Mouse (Mus musculus) olfactory bulb, adult 2 months (tissue): ENCODE measurements around the gene Tubgcp6.

Experiments used
- CTCF ChIP-seq: fragments of 200-500 bp; IDR thresholded peaks from 2 replicates; pipeline ENCODE4 v1.5.1; 2012; ENCODE audit warnings: low read depth, mild to moderate bottlenecking, low read length, moderate library complexity; ENCODE audit not compliant: insufficient read depth
- POLR2A ChIP-seq: fragments of 200-500 bp; IDR thresholded peaks from 2 replicates; pipeline ENCODE4 v1.6.1; 2012; ENCODE audit warnings: mild to moderate bottlenecking, low read depth, low read length, moderate library complexity; ENCODE audit not compliant: insufficient read depth

DNA sequence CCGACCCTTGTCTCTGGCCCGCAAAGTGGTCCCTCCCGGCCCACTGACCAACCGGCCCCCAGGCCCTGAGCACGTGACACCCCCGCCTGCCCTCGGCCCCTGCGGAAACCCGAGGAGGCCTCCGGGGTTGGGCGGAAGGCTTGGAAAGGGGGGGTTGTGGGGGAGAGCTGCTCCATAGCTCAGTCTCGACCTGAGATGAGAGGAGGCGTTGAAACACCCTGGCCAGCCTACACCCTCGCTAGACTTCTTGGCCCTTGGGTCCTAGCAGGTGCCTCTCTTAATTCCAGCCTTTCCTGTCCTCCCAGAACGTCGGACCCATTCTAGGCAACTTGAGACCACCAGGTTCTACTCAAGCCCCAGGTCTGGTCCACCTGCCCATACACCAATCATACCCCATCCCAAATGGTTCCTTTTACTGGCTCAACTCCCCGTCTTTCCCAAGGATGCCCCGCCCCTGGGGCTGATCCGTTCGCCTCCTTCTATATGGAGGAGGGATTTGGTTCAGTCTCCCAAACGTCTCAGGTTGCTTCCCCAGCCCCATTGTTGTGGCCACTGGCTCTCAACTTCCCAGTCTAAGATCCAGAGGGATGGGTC, 17.8 kb upstream of the Tubgcp6 start, which contains the start of gene Mapk12:
- TF ChIP-seq POLR2A, result no peak
- no peak for TF ChIP-seq CTCF
